Mouse (Mus musculus) embryonic facial prominence, embryonic 10.5 days (tissue): ENCODE data around the gene Atp6v0a1. TPM values are rescaled to one million over a fixed set of nuclear protein-coding genes. Genes with fewer than 3 reads are reported as not detected.
A peak's percentile ranks its signal among the peaks of the same experiment; 100 is the strongest.

ENCODE experiments used
- DNase-seq: peaks from one replicate; pipeline ENCODE4 v3.0.0-alpha.2; 2017; ENCODE audit warnings: low spot score
- H3K27ac ChIP-seq: fragments of 300-500 bp; sonication (generic); replicated peaks from 2 replicates; pipeline ENCODE4 v1.5.1; 2016; ENCODE audit warnings: mild to moderate bottlenecking
- H3K27me3 ChIP-seq: fragments of 300-500 bp; sonication (generic); replicated peaks from 2 replicates; pipeline ENCODE4 v1.6.1; 2016; ENCODE audit warnings: low read depth, mild to moderate bottlenecking; ENCODE audit not compliant: poor library complexity, severe bottlenecking
- H3K36me3 ChIP-seq: fragments of 300-500 bp; sonication (generic); replicated peaks from 2 replicates; pipeline ENCODE4 v1.6.1; 2016; ENCODE audit warnings: mild to moderate bottlenecking, moderate library complexity
- H3K4me1 ChIP-seq: fragments of 300-500 bp; sonication (generic); 2 replicates; pipeline ENCODE4 v1.6.1; 2016
- H3K4me3 ChIP-seq: fragments of 300-500 bp; sonication (generic); 2 replicates; pipeline ENCODE4 v1.5.1; 2016; ENCODE audit warnings: mild to moderate bottlenecking, moderate library complexity
- H3K9me3 ChIP-seq: fragments of 300-500 bp; sonication (generic); 2 replicates; pipeline ENCODE4 v1.6.1; 2016; ENCODE audit warnings: mild to moderate bottlenecking
- WGBS: fragments of 180-500 bp; shearing (Covaris S2); methylation state at CpG from one replicate; pipeline ENCODE4 v1.1.7; 2016; 5-methylcytosine and 5-hydroxymethylcytosine counted together
- polyA plus RNA-seq: library from polyadenylated mRNA; unstranded; fragments of >200 nt; fragmentation: Nextera tagmentation; extraction: Ambion mirVana; gene quantifications from 2 replicates; pipeline ENCODE4 v1.2.1, GENCODE M21; 2016

Gene Atp6v0a1
- polyA plus RNA-seq, 1 experiment from 2014 or later = 30.1 TPM

GRCm38 (mm10) chr11:100969189-100969743, 40.0 kb upstream of the Atp6v0a1 start:
- DNase-seq = no peak
- Histone ChIP-seq H3K27ac (no peak overlapping the region), H3K27me3 (peaks cover 100% of the 10 kb centered on the region), H3K4me3 (peak overlapping the region; percentile 51), H3K4me1 (peaks cover 19% of the 10 kb centered on the region), H3K9me3 (no peaks in the 10 kb centered on the region), H3K36me3 (no peaks in the 10 kb centered on the region)
- WGBS = 5% methylated on average over 35 of the region's 35 CpGs

GRCm38 (mm10) chr11:100969744-100970556, 39.3 kb upstream of the Atp6v0a1 start:
- 1% methylated on average over 65 of the region's 65 CpGs for WGBS
- peaks cover 100% of the 10 kb centered on the region for H3K27me3 ChIP-seq
- peak overlapping the region; percentile 51 for H3K4me3 ChIP-seq
- peaks cover 19% of the 10 kb centered on the region for H3K4me1 ChIP-seq
- H3K27ac ChIP-seq = peak overlapping the region; percentile 48; the same call in 1 of the 2 replicates
- peak; percentile 55 for DNase-seq
- H3K36me3 ChIP-seq = no peaks in the 10 kb centered on the region
- H3K9me3 ChIP-seq = no peaks in the 10 kb centered on the region

- DNase-seq = peak; percentile 67
- peaks cover 100% of the 10 kb centered on the region for H3K27me3 ChIP-seq
- WGBS = 1% methylated on average over 20 of the region's 20 CpGs
- H3K36me3 ChIP-seq = no peaks in the 10 kb centered on the region
- peaks cover 19% of the 10 kb centered on the region for H3K4me1 ChIP-seq
- H3K9me3 ChIP-seq = no peaks in the 10 kb centered on the region
- H3K4me3 ChIP-seq = peak within 1 kb of the TSS; percentile 51
- peak within 1 kb of the TSS; percentile 48; the same call in 1 of the 2 replicates for H3K27ac ChIP-seq
These were observed 38.7 kb upstream of the Atp6v0a1 start, which contains the start of gene Cavin1 for GRCm38 (mm10) chr11:100970557-100970937. Cavin1 (minus strand) TSS chr11:100970887.

- Histone ChIP-seq H3K9me3 (no peaks in the 10 kb centered on the region), H3K27ac (no peak overlapping the region), H3K4me1 (peaks cover 19% of the 10 kb centered on the region), H3K4me3 (no peak overlapping the region), H3K36me3 (no peaks in the 10 kb centered on the region), H3K27me3 (peaks cover 92% of the 10 kb centered on the region)
- WGBS = 66% methylated on average over 10 of the region's 10 CpGs
- DNase-seq = no peak
These were observed 37.8 kb upstream of the Atp6v0a1 start for GRCm38 (mm10) chr11:100971455-100971854.

GRCm38 (mm10) chr11:100973245-100973644, 36.0 kb upstream of the Atp6v0a1 start:
- no peak for DNase-seq
- 90% methylated on average over 7 of the region's 7 CpGs for WGBS
- Histone ChIP-seq H3K36me3 (no peaks in the 10 kb centered on the region), H3K4me3 (no peak overlapping the region), H3K27me3 (peaks cover 74% of the 10 kb centered on the region), H3K27ac (no peak overlapping the region), H3K9me3 (no peaks in the 10 kb centered on the region), H3K4me1 (peaks cover 19% of the 10 kb centered on the region)

GRCm38 (mm10) chr11:100974381-100974970, 34.8 kb upstream of the Atp6v0a1 start:
- DNase-seq = no peak
- peaks cover 13% of the 10 kb centered on the region for H3K4me1 ChIP-seq
- no peak overlapping the region for H3K27ac ChIP-seq
- 74% methylated on average over 14 of the region's 14 CpGs for WGBS
- no peaks in the 10 kb centered on the region for H3K36me3 ChIP-seq
- no peak overlapping the region for H3K4me3 ChIP-seq
- H3K9me3 ChIP-seq = no peaks in the 10 kb centered on the region
- peaks cover 62% of the 10 kb centered on the region for H3K27me3 ChIP-seq

- no peak for DNase-seq
- H3K9me3 ChIP-seq = no peaks in the 10 kb centered on the region
- peaks cover 54% of the 10 kb centered on the region for H3K27me3 ChIP-seq
- 72% methylated on average over 7 of the region's 7 CpGs for WGBS
- H3K4me3 ChIP-seq = no peak overlapping the region
- peaks cover 5% of the 10 kb centered on the region for H3K4me1 ChIP-seq
- no peaks in the 10 kb centered on the region for H3K36me3 ChIP-seq
- no peak overlapping the region for H3K27ac ChIP-seq
These were observed 34.0 kb upstream of the Atp6v0a1 start for GRCm38 (mm10) chr11:100975241-100975640.

- H3K36me3 ChIP-seq = no peaks in the 10 kb centered on the region
- WGBS = 74% methylated on average over 8 of the region's 8 CpGs
- no peak overlapping the region for H3K4me3 ChIP-seq
- H3K27ac ChIP-seq = no peak overlapping the region
- peaks cover 38% of the 10 kb centered on the region for H3K27me3 ChIP-seq
- H3K9me3 ChIP-seq = no peaks in the 10 kb centered on the region
- DNase-seq = no peak
- H3K4me1 ChIP-seq = 0 out of 2 replicates have a peak, but pooled peaks cover 4% of the 10 kb centered on the region
These were observed 29.4 kb upstream of the Atp6v0a1 start for GRCm38 (mm10) chr11:100979887-100980286.

- Histone ChIP-seq H3K36me3 (no peaks in the 10 kb centered on the region), H3K4me1 (0 out of 2 replicates have a peak, but pooled peaks cover 4% of the 10 kb centered on the region), H3K27ac (no peak overlapping the region), H3K9me3 (no peaks in the 10 kb centered on the region), H3K27me3 (peaks cover 33% of the 10 kb centered on the region), H3K4me3 (no peak overlapping the region)
- no peak for DNase-seq
- 80% methylated on average over 1 of the region's 1 CpGs for WGBS
These were observed 28.8 kb upstream of the Atp6v0a1 start for GRCm38 (mm10) chr11:100980438-100980837.

GRCm38 (mm10) chr11:100981236-100981635, 28.0 kb upstream of the Atp6v0a1 start:
- Histone ChIP-seq H3K4me1 (0 out of 2 replicates have a peak, but pooled peaks cover 4% of the 10 kb centered on the region), H3K27ac (no peak overlapping the region), H3K9me3 (no peaks in the 10 kb centered on the region), H3K27me3 (peaks cover 31% of the 10 kb centered on the region), H3K36me3 (no peaks in the 10 kb centered on the region), H3K4me3 (no peak overlapping the region)
- 60% methylated on average over 3 of the region's 3 CpGs for WGBS
- no peak for DNase-seq

- Histone ChIP-seq H3K4me1 (0 out of 2 replicates have a peak, but pooled peaks cover 4% of the 10 kb centered on the region), H3K27ac (no peak overlapping the region), H3K36me3 (no peaks in the 10 kb centered on the region), H3K4me3 (no peak overlapping the region), H3K9me3 (no peaks in the 10 kb centered on the region), H3K27me3 (peaks cover 31% of the 10 kb centered on the region)
- no peak for DNase-seq
- WGBS = 11% methylated on average over 8 of the region's 8 CpGs
These were observed 27.2 kb upstream of the Atp6v0a1 start for GRCm38 (mm10) chr11:100982087-100982486.

- DNase-seq = peak; percentile 87
- Histone ChIP-seq H3K9me3 (no peaks in the 10 kb centered on the region), H3K4me3 (peak overlapping the region; percentile 52), H3K27me3 (peaks cover 31% of the 10 kb centered on the region), H3K36me3 (no peaks in the 10 kb centered on the region), H3K4me1 (0 out of 2 replicates have a peak, but pooled peaks cover 4% of the 10 kb centered on the region), H3K27ac (no peak overlapping the region)
- 6% methylated on average over 20 of the region's 20 CpGs for WGBS
These were observed 26.0 kb upstream of the Atp6v0a1 start for GRCm38 (mm10) chr11:100983125-100983777.
